Mouse (Mus musculus) cerebellum, adult 2 months (tissue): ENCODE measurements around the gene Babam2.

Experiments
- CTCF ChIP-seq: fragments of 200-500 bp; IDR thresholded peaks from 2 replicates; pipeline ENCODE4 v1.5.1; 2011; ENCODE audit warnings: low read depth, mild to moderate bottlenecking, control low read depth, low read length, moderate library complexity, borderline replicate concordance; ENCODE audit not compliant: insufficient read depth
- POLR2A ChIP-seq: fragments of 200-500 bp; IDR thresholded peaks from 2 replicates; pipeline ENCODE4 v1.6.1; 2011; ENCODE audit warnings: low read length, control low read depth, borderline replicate concordance; ENCODE audit not compliant: insufficient read depth

- TF ChIP-seq CTCF (no peak), POLR2A (no peak)
Observed at GRCm38 (mm10) chr5:32001771-32002170, 304.3 kb downstream of the Babam2 start.
